Mouse (Mus musculus) liver, embryonic 14.5 days (tissue): ENCODE measurements around the gene Lins1. TPM values are rescaled to one million over a fixed set of nuclear protein-coding genes. Genes with fewer than 3 reads are reported as not detected.

ENCODE experiments used
- ATAC-seq: fragments of 200-750 bp; cut with Nextera tagmentation; 2 replicates; pipeline ENCODE4 v1.8.0; 2017; ENCODE audit warnings: moderate number of reproducible peaks, mild to moderate bottlenecking, moderate library complexity; ENCODE audit not compliant: insufficient read depth
- DNase-seq, 3 experiments: peaks; one replicate each; pipeline ENCODE4 v3.0.0-alpha.2; 2012 to 2013; ENCODE audit warnings: low read depth in 3 of 3, low spot score in 3 of 3
- H3K27ac ChIP-seq: fragments of 300-500 bp; sonication (generic); 2 replicates; pipeline ENCODE4 v1.5.1; 2014; ENCODE audit warnings: moderate library complexity, mild to moderate bottlenecking, control low read depth, inconsistent platforms
- H3K27me3 ChIP-seq: fragments of 300-500 bp; sonication (generic); 2 replicates; pipeline ENCODE4 v1.6.1; 2014; ENCODE audit warnings: mild to moderate bottlenecking, low read length, moderate library complexity; ENCODE audit not compliant: control insufficient read depth, insufficient read depth
- H3K36me3 ChIP-seq: fragments of 300-500 bp; sonication (generic); replicated peaks from 2 replicates; pipeline ENCODE4 v1.6.1; 2014; ENCODE audit warnings: low read depth; ENCODE audit not compliant: control insufficient read depth, insufficient read depth
- H3K4me1 ChIP-seq, 2 experiments: fragments of 200-500 bp in 1 of 2; fragments of 300-500 bp in 1 of 2; sonication (generic) in 1 of 2; replicated peaks; 2 replicates each; pipeline ENCODE4 v1.6.1; 2012 to 2014; ENCODE audit warnings: antibody characterized with exemption in 1 of 2, inconsistent platforms in 1 of 2, low read length in 1 of 2; ENCODE audit not compliant: control insufficient read depth in 2 of 2, insufficient read depth in 2 of 2
- H3K4me2 ChIP-seq: fragments of 300-500 bp; sonication (generic); 2 replicates; pipeline ENCODE4 v1.6.1; 2014; ENCODE audit warnings: low read depth, mild to moderate bottlenecking, control low read depth, moderate library complexity
- H3K4me3 ChIP-seq, 2 experiments: fragments of 200-500 bp in 1 of 2; fragments of 300-500 bp in 1 of 2; sonication (generic) in 1 of 2; 2 replicates each; pipeline ENCODE4 v1.5.1; 2012 to 2014; ENCODE audit warnings: low read depth in 2 of 2, low read length in 2 of 2, mild to moderate bottlenecking in 2 of 2, control low read depth in 1 of 2, inconsistent platforms in 1 of 2, moderate library complexity in 1 of 2; ENCODE audit not compliant: insufficient read depth in 1 of 2
- H3K9ac ChIP-seq: fragments of 300-500 bp; sonication (generic); replicated peaks from 2 replicates; pipeline ENCODE4 v1.6.1; 2014; ENCODE audit warnings: mild to moderate bottlenecking, control low read depth, moderate library complexity
- H3K9me3 ChIP-seq: fragments of 300-500 bp; sonication (generic); 2 replicates; pipeline ENCODE4 v1.6.1; 2016; ENCODE audit warnings: low read length, mixed read lengths; ENCODE audit not compliant: control insufficient read depth
- CTCF ChIP-seq: IDR thresholded peaks from 2 replicates; pipeline ENCODE4 v1.5.1; 2016; ENCODE audit warnings: antibody characterized with exemption, low read depth, control low read depth
- EP300 ChIP-seq: IDR thresholded peaks from 2 replicates; pipeline ENCODE4 v1.6.1; 2016; ENCODE audit warnings: antibody characterized with exemption, low read depth
- whole genome bisulfite sequencing: fragments of 180-500 bp; shearing (Covaris S2); extraction: QIAGEN DNeasy Blood & Tissue Kit; methylation state at CpG from one replicate; pipeline ENCODE4 v1.1.7; 2014; ENCODE audit not compliant: insufficient replicate concordance; 5-methylcytosine and 5-hydroxymethylcytosine counted together
- polyA plus RNA-seq, 2 experiments: library from polyadenylated mRNA; depleted of rRNA in 1 of 2; stranded (reverse) in 1 of 2; unstranded in 1 of 2; fragments of >200 nt; fragmentation: Nextera tagmentation in 1 of 2; extraction: Ambion mirVana in 1 of 2; gene quantifications; 2 replicates each; pipeline versions ENCODE4 v1.2.1 to v1.2.3; 2012 to 2014

Lins1 gene
- polyA plus RNA-seq, 2 experiments = 3.3 to 4.3 TPM

DNA sequence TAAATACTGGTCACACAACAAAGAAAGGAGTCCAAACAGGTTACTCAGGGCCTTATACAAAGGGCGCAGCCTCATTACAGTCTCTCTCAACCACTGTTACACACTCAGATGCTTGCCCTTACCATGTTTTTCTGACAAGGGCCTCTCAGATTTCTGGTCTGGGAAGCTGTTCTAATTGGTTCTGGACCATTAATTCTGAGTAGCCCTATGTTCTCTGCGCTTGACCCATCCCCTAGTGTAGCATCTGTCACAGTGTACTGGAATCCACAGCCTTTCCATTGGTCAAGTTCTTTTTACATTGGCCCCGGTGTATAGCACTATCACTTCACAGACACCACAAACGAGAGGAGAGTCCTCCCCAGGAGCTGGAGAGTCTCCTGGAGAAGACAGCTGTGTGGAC lies 34.8 kb downstream of the Lins1 start:
- Histone ChIP-seq H3K27me3 (no peaks in the 10 kb centered on the region), H3K9ac (no peak overlapping the region), H3K9me3 (no peaks in the 10 kb centered on the region), H3K4me2 (no peak overlapping the region), H3K27ac (no peak overlapping the region), H3K36me3 (no peaks in the 10 kb centered on the region), H3K4me1 (no peaks in the 10 kb centered on the region), H3K4me3 (no peak overlapping the region)
- TF ChIP-seq CTCF = no peak
- TF ChIP-seq EP300 = no peak
- no peak for ATAC-seq
- DNase-seq = no peak
- WGBS = 72% methylated on average over 4 of the region's 4 CpGs

DNA sequence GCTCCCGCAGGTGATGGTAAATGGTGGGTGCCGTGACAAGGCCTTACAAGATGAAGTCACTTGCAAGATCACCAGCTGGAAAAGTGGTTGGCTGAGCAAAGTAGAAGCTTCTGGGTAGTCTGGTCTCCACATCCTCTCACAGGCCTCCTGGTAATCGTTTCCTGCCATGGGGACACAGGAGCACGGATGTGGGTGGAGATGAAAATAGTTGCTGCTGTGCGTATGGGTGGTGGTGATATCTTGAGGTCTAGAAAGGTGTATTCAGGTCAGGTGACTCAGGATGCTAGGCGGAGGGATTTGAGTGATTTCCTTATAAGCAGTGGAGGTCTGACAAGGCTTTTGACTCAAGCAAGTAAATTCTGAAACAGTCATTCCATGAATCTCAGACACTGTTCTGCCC lies 35.3 kb downstream of the Lins1 start:
- Histone ChIP-seq H3K27me3 (no peaks in the 10 kb centered on the region), H3K9me3 (no peaks in the 10 kb centered on the region), H3K4me2 (no peak overlapping the region), H3K4me1 (no peaks in the 10 kb centered on the region), H3K9ac (no peak overlapping the region), H3K4me3 (no peak overlapping the region), H3K27ac (no peak overlapping the region), H3K36me3 (no peaks in the 10 kb centered on the region)
- WGBS = 64% methylated on average over 6 of the region's 6 CpGs
- TF ChIP-seq CTCF (no peak), EP300 (no peak)
- ATAC-seq (no peak), DNase-seq (no peak)

DNA sequence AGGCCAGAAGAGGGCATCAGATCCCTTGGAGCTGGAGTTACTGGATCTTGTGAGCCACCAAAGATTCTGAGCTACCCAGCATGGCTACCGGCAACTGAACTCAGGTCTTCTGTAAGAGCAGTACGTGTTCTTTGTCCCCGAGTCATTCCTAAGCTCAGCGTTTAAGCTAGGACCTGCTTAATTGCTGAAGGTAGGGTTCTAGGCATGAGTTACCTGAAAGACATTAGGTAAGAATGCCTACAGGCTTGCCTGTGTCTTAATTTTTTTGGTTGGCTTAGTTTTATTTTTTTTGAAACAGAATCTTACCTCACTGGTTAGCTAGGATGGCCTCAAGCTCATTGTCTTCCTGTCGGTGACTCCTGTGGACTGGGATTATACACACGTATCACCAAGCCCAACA lies 38.4 kb downstream of the Lins1 start:
- WGBS = 72% methylated on average over 6 of the region's 6 CpGs
- Histone ChIP-seq H3K36me3 (no peaks in the 10 kb centered on the region), H3K27me3 (no peaks in the 10 kb centered on the region), H3K9ac (no peak overlapping the region), H3K4me3 (no peak overlapping the region), H3K4me1 (no peaks in the 10 kb centered on the region; a peak in 1 of 4 replicates), H3K9me3 (no peaks in the 10 kb centered on the region), H3K4me2 (no peak overlapping the region), H3K27ac (no peak overlapping the region)
- no peak for DNase-seq
- ATAC-seq = no peak
- TF ChIP-seq EP300 (no peak), CTCF (no peak)

DNA sequence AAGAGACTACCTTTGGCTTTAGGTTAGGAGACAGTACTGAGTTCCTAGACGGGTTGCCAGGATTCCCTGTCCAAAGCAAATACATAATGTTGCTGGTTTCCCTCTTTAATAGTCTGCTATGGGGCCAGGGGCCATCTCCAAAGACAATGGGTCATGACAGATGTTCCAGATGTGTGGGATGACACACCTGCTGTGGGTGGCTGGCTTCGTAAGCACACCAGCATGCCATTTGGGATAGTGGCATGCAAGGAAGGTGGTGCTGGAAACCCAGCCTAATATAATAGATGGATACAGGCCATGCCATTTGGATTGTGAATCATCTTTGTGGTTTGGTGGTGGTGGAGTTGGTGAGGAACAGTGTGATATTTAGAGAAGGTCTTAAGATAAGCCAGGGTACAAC lies 39.5 kb downstream of the Lins1 start:
- Histone ChIP-seq H3K9me3 (no peaks in the 10 kb centered on the region), H3K4me2 (no peak overlapping the region), H3K27ac (no peak overlapping the region), H3K27me3 (no peaks in the 10 kb centered on the region), H3K9ac (no peak overlapping the region), H3K36me3 (no peaks in the 10 kb centered on the region), H3K4me3 (no peak overlapping the region), H3K4me1 (no peaks in the 10 kb centered on the region; a peak in 1 of 4 replicates)
- DNase-seq = no peak
- WGBS = 56% methylated on average over 2 of the region's 2 CpGs
- TF ChIP-seq CTCF (no peak), EP300 (no peak)
- no peak for ATAC-seq

DNA sequence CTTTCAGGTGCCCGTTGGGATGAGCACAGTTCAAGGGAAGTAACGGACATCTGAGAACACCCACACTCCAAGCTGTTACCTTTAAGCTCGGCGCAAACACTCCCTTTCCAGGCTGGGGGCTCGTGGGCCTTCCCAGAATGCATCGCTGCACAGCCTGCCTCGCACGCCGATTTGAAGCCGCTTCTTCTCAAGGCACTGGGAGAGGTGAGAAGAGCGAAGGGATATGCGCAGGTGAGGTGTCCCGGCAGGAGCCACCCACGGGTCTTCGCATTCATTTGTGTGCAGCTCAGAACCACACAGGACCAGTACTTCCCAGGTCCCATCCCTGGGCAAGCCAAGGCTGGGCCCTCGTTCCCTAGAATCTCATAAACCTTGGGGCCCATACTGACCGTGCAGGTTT lies 43.7 kb downstream of the Lins1 start:
- no peak overlapping the region for H3K4me2 ChIP-seq
- no peak overlapping the region for H3K9ac ChIP-seq
- no peaks in the 10 kb centered on the region for H3K27me3 ChIP-seq
- H3K4me3 ChIP-seq = no peak overlapping the region
- ATAC-seq (no peak), DNase-seq (no peak)
- H3K4me1 ChIP-seq = no peaks in the 10 kb centered on the region; a peak in 1 of 4 replicates
- H3K27ac ChIP-seq = no peak overlapping the region
- H3K9me3 ChIP-seq = no peaks in the 10 kb centered on the region
- no peaks in the 10 kb centered on the region for H3K36me3 ChIP-seq
- TF ChIP-seq EP300 (no peak), CTCF (no peak)
- WGBS = 80% methylated on average over 17 of the region's 17 CpGs

DNA sequence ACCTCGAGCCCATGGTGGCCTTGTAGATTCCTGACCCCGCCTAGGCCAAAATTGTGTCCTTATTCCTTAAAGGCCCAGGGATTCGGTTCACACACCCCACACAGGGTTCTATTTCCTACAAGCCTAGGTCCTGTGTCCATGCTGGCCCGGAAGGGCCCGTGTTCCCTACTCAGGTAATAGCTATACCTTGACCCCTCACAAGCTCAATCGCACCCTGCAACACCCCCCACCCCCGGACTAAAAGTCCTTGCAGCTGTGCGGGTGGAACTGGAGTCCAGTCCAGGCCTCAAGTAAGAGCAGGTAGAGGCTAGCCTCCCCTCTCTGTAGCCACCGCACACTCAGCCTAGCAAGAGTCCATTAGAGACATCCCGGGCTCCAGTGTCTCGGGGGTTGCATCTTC lies 44.2 kb downstream of the Lins1 start:
- H3K9me3 ChIP-seq = no peaks in the 10 kb centered on the region
- H3K9ac ChIP-seq = no peak overlapping the region
- H3K4me2 ChIP-seq = no peak overlapping the region
- ATAC-seq (no peak), DNase-seq (no peak)
- TF ChIP-seq CTCF (no peak), EP300 (no peak)
- H3K27ac ChIP-seq = no peak overlapping the region
- no peak overlapping the region for H3K4me3 ChIP-seq
- no peaks in the 10 kb centered on the region; a peak in 1 of 4 replicates for H3K4me1 ChIP-seq
- H3K27me3 ChIP-seq = no peaks in the 10 kb centered on the region
- WGBS = 72% methylated on average over 11 of the region's 11 CpGs
- H3K36me3 ChIP-seq = no peaks in the 10 kb centered on the region
